Mouse (Mus musculus) limb, embryonic 11.5 days (tissue): ENCODE data around the gene Nfyc. TPM values are rescaled to one million over a fixed set of nuclear protein-coding genes. Genes with fewer than 3 reads are reported as not detected.

Source experiments
- ATAC-seq: fragments of 200-750 bp; cut with Nextera tagmentation; 2 replicates; pipeline ENCODE4 v1.8.0; 2017; ENCODE audit warnings: low read depth; ENCODE audit not compliant: insufficient number of reproducible peaks, low FRiP score, low TSS enrichment
- DNase-seq: peaks from one replicate; pipeline ENCODE4 v3.0.0-alpha.2; 2015; ENCODE audit warnings: low spot score
- H3K27ac ChIP-seq: fragments of 300-500 bp; sonication (generic); replicated peaks from 2 replicates; pipeline ENCODE4 v1.5.1; 2014; ENCODE audit warnings: low read depth, mild to moderate bottlenecking, low read length
- H3K27me3 ChIP-seq: fragments of 300-500 bp; sonication (generic); 2 replicates; pipeline ENCODE4 v1.6.1; 2014; ENCODE audit warnings: mild to moderate bottlenecking, low read length, mixed read lengths; ENCODE audit not compliant: control insufficient read depth, insufficient read depth
- H3K36me3 ChIP-seq: fragments of 300-500 bp; sonication (generic); 2 replicates; pipeline ENCODE4 v1.6.1; 2014; ENCODE audit warnings: mild to moderate bottlenecking, low read length, moderate library complexity, mixed read lengths; ENCODE audit not compliant: control insufficient read depth, insufficient read depth
- H3K4me1 ChIP-seq: fragments of 300-500 bp; sonication (generic); 2 replicates; pipeline ENCODE4 v1.6.1; 2014; ENCODE audit warnings: low read length, mixed read lengths; ENCODE audit not compliant: control insufficient read depth, insufficient read depth
- H3K4me2 ChIP-seq: fragments of 300-500 bp; sonication (generic); 2 replicates; pipeline ENCODE4 v1.6.1; 2014; ENCODE audit warnings: low read depth, mild to moderate bottlenecking, moderate library complexity; ENCODE audit not compliant: severe bottlenecking
- H3K4me3 ChIP-seq: fragments of 300-500 bp; sonication (generic); 2 replicates; pipeline ENCODE4 v1.5.1; 2014; ENCODE audit warnings: low read depth, low read length
- H3K9ac ChIP-seq: fragments of 300-500 bp; sonication (generic); 2 replicates; pipeline ENCODE4 v1.6.1; 2014; ENCODE audit warnings: mild to moderate bottlenecking, low read length
- H3K9me3 ChIP-seq: fragments of 300-500 bp; sonication (generic); 2 replicates; pipeline ENCODE4 v1.6.1; 2016; ENCODE audit warnings: low read length; ENCODE audit not compliant: control insufficient read depth
- WGBS: fragments of 180-500 bp; shearing (Covaris S2); extraction: QIAGEN DNeasy Blood & Tissue Kit; methylation state at CpG from one replicate; pipeline ENCODE4 v1.1.7; 2014; 5-methylcytosine and 5-hydroxymethylcytosine counted together
- polyA plus RNA-seq: library from polyadenylated mRNA; unstranded; fragments of >200 nt; fragmentation: Nextera tagmentation; extraction: Ambion mirVana; gene quantifications from 2 replicates; pipeline ENCODE4 v1.2.1, GENCODE M21; 2014

Nfyc gene
- polyA plus RNA-seq, 1 experiment from 2014 or later: 133 TPM

- H3K4me3 ChIP-seq: no peak overlapping the region
- no peaks in the 10 kb centered on the region for H3K27me3 ChIP-seq
- H3K4me1 ChIP-seq: no peaks in the 10 kb centered on the region
- no peak for ATAC-seq
- H3K9ac ChIP-seq: no peak overlapping the region
- no peaks in the 10 kb centered on the region for H3K9me3 ChIP-seq
- H3K4me2 ChIP-seq: no peak overlapping the region
- H3K27ac ChIP-seq: no peak overlapping the region
- DNase-seq: no peak
- H3K36me3 ChIP-seq: no peaks in the 10 kb centered on the region
Measured at GRCm38 (mm10) chr4:120805816-120806215, 25.6 kb downstream of the Nfyc start.

DNA sequence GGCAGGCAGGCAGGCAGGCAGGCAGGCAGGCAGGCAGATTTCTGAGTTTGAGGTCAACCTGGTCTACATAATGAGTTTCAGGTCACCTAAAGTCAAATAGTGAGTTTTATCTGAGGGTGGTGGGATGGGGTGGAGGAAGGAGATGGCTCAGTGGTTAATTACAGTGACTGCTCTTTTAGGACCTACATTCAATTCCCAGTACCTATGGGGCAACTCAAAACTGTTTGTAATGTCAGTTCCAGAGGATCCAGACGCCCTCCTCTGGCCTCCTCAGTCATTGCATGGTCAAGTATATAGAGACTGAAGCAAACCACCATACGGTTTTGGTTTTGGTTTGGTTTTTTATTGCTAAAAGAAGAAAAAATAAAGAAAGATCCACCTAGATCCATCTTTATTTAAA, 29.9 kb downstream of the Nfyc start:
- 38% methylated on average over 2 of the region's 2 CpGs for WGBS
- H3K9ac ChIP-seq: no peak overlapping the region
- DNase-seq (no peak), ATAC-seq (no peak)
- H3K4me1 ChIP-seq: no peaks in the 10 kb centered on the region
- H3K36me3 ChIP-seq: no peaks in the 10 kb centered on the region
- H3K9me3 ChIP-seq: no peaks in the 10 kb centered on the region
- H3K27ac ChIP-seq: no peak overlapping the region
- H3K4me2 ChIP-seq: no peak overlapping the region
- no peaks in the 10 kb centered on the region for H3K27me3 ChIP-seq
- H3K4me3 ChIP-seq: no peak overlapping the region

DNA sequence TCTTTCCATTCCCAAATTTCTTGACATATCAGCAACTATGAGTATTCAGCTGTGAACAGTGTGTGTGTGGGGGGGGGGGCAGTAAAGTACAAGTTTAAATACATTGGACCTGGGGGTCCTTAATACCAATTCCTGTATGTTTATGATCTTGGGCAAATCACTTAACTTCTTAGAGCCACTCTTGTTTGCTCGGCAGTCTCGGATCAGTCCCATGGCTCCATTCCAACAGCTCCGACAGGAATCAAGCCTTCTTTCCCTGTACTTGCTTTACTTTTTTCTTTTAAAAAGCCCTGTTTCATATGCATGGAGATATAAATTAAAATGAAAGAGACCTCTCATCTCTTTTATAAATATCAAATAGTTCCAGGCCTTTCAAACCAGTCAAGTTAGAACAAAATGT, 30.7 kb downstream of the Nfyc start:
- no peak overlapping the region for H3K27ac ChIP-seq
- WGBS: 89% methylated on average over 3 of the region's 3 CpGs
- no peak overlapping the region for H3K4me3 ChIP-seq
- no peaks in the 10 kb centered on the region for H3K9me3 ChIP-seq
- H3K4me1 ChIP-seq: no peaks in the 10 kb centered on the region
- ATAC-seq (no peak), DNase-seq (no peak)
- no peaks in the 10 kb centered on the region for H3K27me3 ChIP-seq
- H3K36me3 ChIP-seq: no peaks in the 10 kb centered on the region
- H3K4me2 ChIP-seq: no peak overlapping the region
- no peak overlapping the region for H3K9ac ChIP-seq

DNA sequence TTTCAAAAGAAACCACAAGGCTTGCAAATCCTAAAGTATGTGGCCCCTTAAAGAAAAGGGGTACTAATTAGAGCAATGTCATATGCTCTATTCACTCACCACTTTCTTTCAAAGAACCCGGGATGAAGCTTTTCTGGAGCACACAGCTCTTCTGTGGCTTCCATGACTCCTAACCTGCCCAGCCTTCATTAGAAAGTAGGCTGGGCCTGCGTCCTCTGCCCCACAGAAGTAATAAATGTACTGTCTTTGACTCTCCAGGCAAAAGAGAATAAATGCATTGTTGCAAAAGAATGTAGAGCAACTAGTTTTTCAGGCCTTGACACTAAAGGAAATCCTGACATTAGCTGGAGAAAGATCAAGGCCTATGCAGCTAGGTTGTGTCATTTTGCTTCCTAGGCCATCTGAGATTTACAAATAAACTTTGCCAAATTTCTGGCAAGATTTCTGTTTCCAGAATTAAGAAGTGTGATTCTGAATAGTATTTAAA, 31.6 kb downstream of the Nfyc start:
- DNase-seq: no peak
- Histone ChIP-seq H3K4me3 (no peak overlapping the region), H3K36me3 (no peaks in the 10 kb centered on the region), H3K4me1 (no peaks in the 10 kb centered on the region), H3K27ac (no peak overlapping the region), H3K4me2 (no peak overlapping the region), H3K9me3 (no peaks in the 10 kb centered on the region), H3K27me3 (no peaks in the 10 kb centered on the region), H3K9ac (no peak overlapping the region)
- ATAC-seq: no peak
- WGBS: 72% methylated on average over 2 of the region's 2 CpGs

GRCm38 (mm10) chr4:120797985-120798725, 33.2 kb downstream of the Nfyc start:
- Histone ChIP-seq H3K4me1 (no peaks in the 10 kb centered on the region), H3K4me3 (no peak overlapping the region), H3K9me3 (no peaks in the 10 kb centered on the region), H3K27me3 (no peaks in the 10 kb centered on the region), H3K9ac (no peak overlapping the region), H3K4me2 (no peak overlapping the region), H3K27ac (no peak overlapping the region), H3K36me3 (no peaks in the 10 kb centered on the region)
- 94% methylated on average over 4 of the region's 5 CpGs for WGBS
- no peak for ATAC-seq
- DNase-seq: no peak

DNA sequence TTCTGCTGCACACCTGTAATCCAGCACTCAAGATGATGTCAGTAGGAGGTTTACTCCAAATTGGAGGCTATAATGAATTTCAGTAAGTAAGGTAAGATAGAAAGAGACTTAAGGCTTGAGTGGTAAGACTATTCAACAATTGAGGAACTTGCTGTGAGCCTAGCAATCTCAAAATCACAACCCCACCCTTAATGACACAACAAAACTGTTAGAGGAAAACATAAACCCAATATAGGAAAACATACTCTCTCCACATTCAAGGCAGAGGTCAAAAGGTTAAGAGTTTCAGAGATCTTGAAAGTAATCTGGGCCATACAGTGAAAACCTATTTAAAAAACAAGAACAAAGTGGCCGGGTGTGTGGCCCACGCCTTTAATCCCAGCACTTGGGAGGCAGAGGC, 34.7 kb downstream of the Nfyc start:
- no peak overlapping the region for H3K4me3 ChIP-seq
- no peak overlapping the region for H3K9ac ChIP-seq
- no peaks in the 10 kb centered on the region for H3K36me3 ChIP-seq
- no peaks in the 10 kb centered on the region for H3K4me1 ChIP-seq
- no peak overlapping the region for H3K4me2 ChIP-seq
- ATAC-seq (no peak), DNase-seq (no peak)
- no peaks in the 10 kb centered on the region for H3K9me3 ChIP-seq
- no peak overlapping the region for H3K27ac ChIP-seq
- WGBS: 92% methylated on average over 2 of the region's 2 CpGs
- no peaks in the 10 kb centered on the region for H3K27me3 ChIP-seq

GRCm38 (mm10) chr4:120795646-120796045, 35.7 kb downstream of the Nfyc start:
- Histone ChIP-seq H3K9ac (no peak overlapping the region), H3K9me3 (no peaks in the 10 kb centered on the region), H3K4me3 (no peak overlapping the region), H3K27ac (no peak overlapping the region), H3K4me1 (no peaks in the 10 kb centered on the region), H3K36me3 (no peaks in the 10 kb centered on the region; the same call in 1 of the 2 replicates), H3K27me3 (no peaks in the 10 kb centered on the region), H3K4me2 (no peak overlapping the region)
- WGBS: 70% methylated on average over 1 of the region's 1 CpGs
- ATAC-seq (no peak), DNase-seq (no peak)

DNA sequence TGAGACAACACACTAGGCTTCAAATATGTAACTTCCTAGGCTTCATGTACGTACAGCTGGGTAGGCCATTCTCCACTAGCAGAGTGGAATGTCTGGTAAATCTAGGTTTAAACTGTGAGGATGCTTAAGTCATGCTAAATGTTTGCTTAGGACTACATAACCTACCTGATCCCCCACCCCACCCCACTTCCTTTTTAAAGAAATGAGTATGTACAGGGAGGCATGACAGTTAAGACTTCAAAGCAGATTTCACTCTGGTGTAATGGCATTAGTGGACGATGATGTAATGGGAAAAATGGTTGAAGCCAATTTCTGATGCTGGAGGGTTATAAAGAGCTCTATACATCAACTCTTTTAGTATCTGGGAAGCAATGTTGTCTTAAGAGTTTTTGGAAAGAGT, 38.5 kb downstream of the Nfyc start:
- Histone ChIP-seq H3K9ac (no peak overlapping the region), H3K9me3 (no peaks in the 10 kb centered on the region), H3K4me1 (no peaks in the 10 kb centered on the region), H3K4me3 (no peak overlapping the region), H3K27ac (no peak overlapping the region), H3K4me2 (no peak overlapping the region), H3K27me3 (no peaks in the 10 kb centered on the region), H3K36me3 (no peaks in the 10 kb centered on the region; the same call in 1 of the 2 replicates)
- DNase-seq: no peak
- no peak for ATAC-seq
- 90% methylated on average over 2 of the region's 2 CpGs for WGBS

DNA sequence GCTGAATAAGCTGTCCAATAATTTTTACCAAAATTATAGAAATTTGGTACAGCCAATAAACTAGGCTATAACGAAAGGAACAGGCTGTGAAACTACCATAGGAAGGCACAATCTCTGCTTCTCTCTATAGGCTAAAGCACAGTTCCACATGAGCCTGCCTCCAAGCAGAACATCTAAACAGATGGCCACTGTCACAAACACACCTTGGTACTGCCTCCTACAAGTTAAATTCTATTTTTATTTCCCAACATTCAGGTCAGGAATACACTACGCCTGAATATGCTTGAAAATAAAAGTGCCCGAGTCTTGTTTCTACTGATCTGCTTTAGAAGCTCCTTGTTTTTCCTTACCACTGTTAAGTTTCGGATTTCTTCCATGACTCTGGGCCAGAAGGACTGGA, 41.3 kb downstream of the Nfyc start:
- Histone ChIP-seq H3K9me3 (no peaks in the 10 kb centered on the region), H3K9ac (no peak overlapping the region), H3K27ac (no peak overlapping the region), H3K27me3 (no peaks in the 10 kb centered on the region), H3K36me3 (peaks cover 5% of the 10 kb centered on the region), H3K4me3 (no peak overlapping the region), H3K4me1 (no peaks in the 10 kb centered on the region), H3K4me2 (no peak overlapping the region)
- 95% methylated on average over 4 of the region's 4 CpGs for WGBS
- ATAC-seq (no peak), DNase-seq (no peak)
